Mouse (Mus musculus) limb, embryonic 11.5 days (tissue): ENCODE measurements around the gene Cemip. TPM values are rescaled to one million over a fixed set of nuclear protein-coding genes. Genes with fewer than 3 reads are reported as not detected.

Source experiments
- ATAC-seq: fragments of 200-750 bp; cut with Nextera tagmentation; 2 replicates; pipeline ENCODE4 v1.8.0; 2017; ENCODE audit warnings: low read depth; ENCODE audit not compliant: insufficient number of reproducible peaks, low FRiP score, low TSS enrichment
- DNase-seq: peaks from one replicate; pipeline ENCODE4 v3.0.0-alpha.2; 2015; ENCODE audit warnings: low spot score
- H3K27ac ChIP-seq: fragments of 300-500 bp; sonication (generic); replicated peaks from 2 replicates; pipeline ENCODE4 v1.5.1; 2014; ENCODE audit warnings: low read depth, mild to moderate bottlenecking, low read length
- H3K27me3 ChIP-seq: fragments of 300-500 bp; sonication (generic); 2 replicates; pipeline ENCODE4 v1.6.1; 2014; ENCODE audit warnings: mild to moderate bottlenecking, low read length, mixed read lengths; ENCODE audit not compliant: control insufficient read depth, insufficient read depth
- H3K36me3 ChIP-seq: fragments of 300-500 bp; sonication (generic); 2 replicates; pipeline ENCODE4 v1.6.1; 2014; ENCODE audit warnings: mild to moderate bottlenecking, low read length, moderate library complexity, mixed read lengths; ENCODE audit not compliant: control insufficient read depth, insufficient read depth
- H3K4me1 ChIP-seq: fragments of 300-500 bp; sonication (generic); 2 replicates; pipeline ENCODE4 v1.6.1; 2014; ENCODE audit warnings: low read length, mixed read lengths; ENCODE audit not compliant: control insufficient read depth, insufficient read depth
- H3K4me2 ChIP-seq: fragments of 300-500 bp; sonication (generic); 2 replicates; pipeline ENCODE4 v1.6.1; 2014; ENCODE audit warnings: low read depth, mild to moderate bottlenecking, moderate library complexity; ENCODE audit not compliant: severe bottlenecking
- H3K4me3 ChIP-seq: fragments of 300-500 bp; sonication (generic); 2 replicates; pipeline ENCODE4 v1.5.1; 2014; ENCODE audit warnings: low read depth, low read length
- H3K9ac ChIP-seq: fragments of 300-500 bp; sonication (generic); 2 replicates; pipeline ENCODE4 v1.6.1; 2014; ENCODE audit warnings: mild to moderate bottlenecking, low read length
- H3K9me3 ChIP-seq: fragments of 300-500 bp; sonication (generic); 2 replicates; pipeline ENCODE4 v1.6.1; 2016; ENCODE audit warnings: low read length; ENCODE audit not compliant: control insufficient read depth
- WGBS: fragments of 180-500 bp; shearing (Covaris S2); extraction: QIAGEN DNeasy Blood & Tissue Kit; methylation state at CpG from one replicate; pipeline ENCODE4 v1.1.7; 2014; 5-methylcytosine and 5-hydroxymethylcytosine counted together
- polyA plus RNA-seq: library from polyadenylated mRNA; unstranded; fragments of >200 nt; fragmentation: Nextera tagmentation; extraction: Ambion mirVana; gene quantifications from 2 replicates; pipeline ENCODE4 v1.2.1, GENCODE M21; 2014

Cemip gene
- polyA plus RNA-seq, 1 experiment from 2014 or later = not detected

DNA sequence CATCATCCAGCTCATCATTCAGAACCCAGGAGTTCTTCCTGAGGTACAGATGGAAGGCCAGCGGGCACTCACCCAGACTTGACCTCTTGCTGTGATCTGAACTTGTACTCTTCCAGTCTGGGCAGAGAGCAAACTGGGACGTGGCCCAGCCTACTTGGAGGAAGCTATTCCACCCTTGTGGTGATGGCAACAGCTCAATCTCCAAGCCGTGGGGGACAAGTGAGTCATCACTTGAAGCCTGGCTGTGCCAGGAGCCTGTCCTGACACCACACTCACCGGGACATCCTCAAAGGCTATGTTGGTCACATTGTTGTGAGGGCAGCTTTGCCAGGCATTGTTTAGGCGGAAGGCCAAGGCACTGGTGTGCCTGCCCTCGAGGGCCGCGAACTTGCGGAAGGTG lies 133.8 kb downstream of the Cemip start:
- no peak overlapping the region for H3K27ac ChIP-seq
- no peaks in the 10 kb centered on the region for H3K4me1 ChIP-seq
- no peak overlapping the region for H3K4me3 ChIP-seq
- WGBS = 87% methylated on average over 9 of the region's 9 CpGs
- no peaks in the 10 kb centered on the region for H3K27me3 ChIP-seq
- no peak overlapping the region for H3K4me2 ChIP-seq
- H3K9me3 ChIP-seq = no peaks in the 10 kb centered on the region
- no peak overlapping the region for H3K9ac ChIP-seq
- DNase-seq = no peak
- no peak for ATAC-seq
- H3K36me3 ChIP-seq = no peaks in the 10 kb centered on the region

DNA sequence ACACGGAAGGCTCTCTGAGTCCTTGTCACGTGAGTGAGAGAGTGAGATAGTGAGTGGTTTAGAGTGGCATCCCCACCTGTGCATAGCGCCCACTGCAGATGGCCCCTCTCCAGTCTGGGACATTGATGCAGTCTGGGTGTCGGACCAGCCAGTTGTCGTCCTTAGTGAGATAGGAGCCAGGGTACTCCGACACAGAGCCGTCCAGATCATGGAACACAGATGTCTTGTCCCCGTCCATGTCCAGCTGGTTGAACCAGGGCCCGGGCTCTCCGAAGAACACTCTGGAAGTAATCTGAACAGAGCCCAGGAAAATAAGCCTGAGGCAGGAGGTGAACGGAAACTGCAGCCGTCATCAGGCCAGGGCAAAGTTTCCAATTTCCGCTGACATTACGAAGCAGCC lies 135.0 kb downstream of the Cemip start:
- no peaks in the 10 kb centered on the region for H3K36me3 ChIP-seq
- DNase-seq = no peak
- no peak overlapping the region for H3K27ac ChIP-seq
- H3K4me3 ChIP-seq = no peak overlapping the region
- no peak overlapping the region for H3K9ac ChIP-seq
- H3K27me3 ChIP-seq = no peaks in the 10 kb centered on the region
- H3K4me1 ChIP-seq = no peaks in the 10 kb centered on the region
- H3K4me2 ChIP-seq = no peak overlapping the region
- ATAC-seq = no peak
- H3K9me3 ChIP-seq = no peaks in the 10 kb centered on the region
- 86% methylated on average over 14 of the region's 14 CpGs for WGBS

DNA sequence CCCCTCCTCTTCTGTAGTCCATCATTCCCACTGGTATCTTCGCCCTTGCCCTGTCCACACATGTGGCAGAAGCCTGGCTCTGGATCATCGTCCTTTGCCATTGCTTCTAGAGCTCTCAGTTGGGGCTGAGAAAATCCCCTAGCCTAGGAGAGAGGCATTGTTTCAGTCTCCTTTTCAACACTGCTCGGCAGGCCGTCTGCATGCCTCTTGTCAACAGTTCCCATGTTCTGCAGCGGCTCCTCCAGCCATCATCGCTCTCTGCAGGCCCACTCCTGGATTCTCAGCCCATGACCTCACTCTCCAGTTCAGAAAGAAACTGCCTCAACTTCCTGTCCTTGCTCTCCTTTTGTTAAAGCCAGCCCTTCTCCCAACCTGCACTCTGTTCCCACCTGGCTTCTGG lies 136.6 kb downstream of the Cemip start:
- H3K9me3 ChIP-seq = no peaks in the 10 kb centered on the region
- no peak overlapping the region for H3K9ac ChIP-seq
- DNase-seq = no peak
- H3K4me1 ChIP-seq = no peaks in the 10 kb centered on the region
- 87% methylated on average over 6 of the region's 6 CpGs for WGBS
- no peak overlapping the region for H3K4me3 ChIP-seq
- H3K27ac ChIP-seq = no peak overlapping the region
- no peak overlapping the region for H3K4me2 ChIP-seq
- no peaks in the 10 kb centered on the region for H3K36me3 ChIP-seq
- no peaks in the 10 kb centered on the region for H3K27me3 ChIP-seq
- no peak for ATAC-seq

DNA sequence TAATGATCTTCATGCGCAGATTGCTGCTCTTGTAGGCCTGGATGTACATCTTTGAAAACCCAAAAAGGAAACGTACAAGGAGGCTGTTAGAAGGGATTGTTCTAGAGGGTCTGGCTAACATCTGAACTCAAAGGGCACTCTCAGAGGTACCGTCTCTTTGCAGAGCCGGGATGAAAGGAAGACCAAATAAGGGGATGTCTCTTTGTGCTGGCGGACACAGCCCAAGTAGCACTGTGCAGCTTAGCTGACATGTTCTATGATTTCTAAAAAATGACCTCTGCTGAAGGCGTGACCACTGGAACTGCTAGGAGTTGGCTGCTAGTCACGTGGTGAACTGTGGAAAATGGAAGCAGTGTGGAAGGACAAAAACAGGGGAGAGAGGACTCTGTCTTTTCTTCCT lies 137.6 kb downstream of the Cemip start:
- no peaks in the 10 kb centered on the region for H3K27me3 ChIP-seq
- H3K4me1 ChIP-seq = no peaks in the 10 kb centered on the region
- no peak overlapping the region for H3K4me2 ChIP-seq
- ATAC-seq (no peak), DNase-seq (no peak)
- H3K9me3 ChIP-seq = no peaks in the 10 kb centered on the region
- H3K9ac ChIP-seq = no peak overlapping the region
- WGBS = 65% methylated on average over 7 of the region's 7 CpGs
- H3K36me3 ChIP-seq = no peaks in the 10 kb centered on the region
- no peak overlapping the region for H3K27ac ChIP-seq
- H3K4me3 ChIP-seq = no peak overlapping the region

DNA sequence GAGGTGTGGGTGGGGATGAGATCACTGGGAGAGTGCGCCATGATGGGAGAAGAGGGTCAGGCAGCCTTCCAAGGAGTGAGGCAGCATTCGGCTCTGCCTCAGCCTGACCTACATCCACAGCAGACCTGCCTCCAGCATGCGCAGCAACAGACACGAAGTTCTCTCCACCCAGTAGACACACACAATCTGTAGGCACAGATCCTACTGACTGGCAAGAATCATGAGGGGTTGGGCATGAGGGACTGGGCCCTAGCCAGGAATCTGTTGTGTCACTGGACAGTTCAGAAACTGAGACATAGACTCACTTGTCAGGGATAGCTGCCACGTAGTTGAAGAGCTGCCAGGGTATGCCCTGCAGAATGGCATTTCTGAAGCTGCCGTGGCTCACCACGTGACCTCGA lies 144.6 kb downstream of the Cemip start:
- H3K9ac ChIP-seq = no peak overlapping the region
- H3K27me3 ChIP-seq = no peaks in the 10 kb centered on the region
- no peak overlapping the region for H3K4me2 ChIP-seq
- WGBS = 89% methylated on average over 8 of the region's 8 CpGs
- no peak for DNase-seq
- no peak for ATAC-seq
- H3K4me1 ChIP-seq = no peaks in the 10 kb centered on the region
- no peak overlapping the region for H3K27ac ChIP-seq
- no peaks in the 10 kb centered on the region; the same call in 1 of the 2 replicates for H3K9me3 ChIP-seq
- no peaks in the 10 kb centered on the region for H3K36me3 ChIP-seq
- no peak overlapping the region for H3K4me3 ChIP-seq

DNA sequence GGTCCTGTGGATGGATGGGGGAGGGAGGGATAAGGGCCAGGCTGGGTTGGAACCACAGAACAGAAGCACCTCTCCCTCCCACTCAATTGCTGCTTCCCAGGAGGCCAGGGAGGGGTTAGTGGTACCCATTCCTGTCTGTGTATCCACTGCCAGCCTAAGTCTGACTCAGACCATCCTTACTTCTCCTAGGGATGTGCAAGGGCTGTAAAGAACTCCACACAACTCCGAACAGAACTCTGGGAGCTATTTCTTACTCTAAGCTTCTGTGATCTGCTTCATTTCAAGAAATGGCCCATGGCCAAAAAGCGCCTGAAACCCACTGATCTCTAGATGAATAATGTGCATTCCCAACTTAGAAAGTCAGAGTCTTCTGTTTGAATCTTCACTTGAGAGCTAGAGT lies 146.2 kb downstream of the Cemip start:
- H3K9me3 ChIP-seq = no peaks in the 10 kb centered on the region; the same call in 1 of the 2 replicates
- ATAC-seq = no peak
- no peak overlapping the region for H3K27ac ChIP-seq
- H3K27me3 ChIP-seq = no peaks in the 10 kb centered on the region
- H3K4me1 ChIP-seq = no peaks in the 10 kb centered on the region
- H3K36me3 ChIP-seq = no peaks in the 10 kb centered on the region
- 78% methylated on average over 2 of the region's 2 CpGs for WGBS
- H3K4me3 ChIP-seq = no peak overlapping the region
- no peak overlapping the region for H3K9ac ChIP-seq
- no peak overlapping the region for H3K4me2 ChIP-seq
- no peak for DNase-seq

DNA sequence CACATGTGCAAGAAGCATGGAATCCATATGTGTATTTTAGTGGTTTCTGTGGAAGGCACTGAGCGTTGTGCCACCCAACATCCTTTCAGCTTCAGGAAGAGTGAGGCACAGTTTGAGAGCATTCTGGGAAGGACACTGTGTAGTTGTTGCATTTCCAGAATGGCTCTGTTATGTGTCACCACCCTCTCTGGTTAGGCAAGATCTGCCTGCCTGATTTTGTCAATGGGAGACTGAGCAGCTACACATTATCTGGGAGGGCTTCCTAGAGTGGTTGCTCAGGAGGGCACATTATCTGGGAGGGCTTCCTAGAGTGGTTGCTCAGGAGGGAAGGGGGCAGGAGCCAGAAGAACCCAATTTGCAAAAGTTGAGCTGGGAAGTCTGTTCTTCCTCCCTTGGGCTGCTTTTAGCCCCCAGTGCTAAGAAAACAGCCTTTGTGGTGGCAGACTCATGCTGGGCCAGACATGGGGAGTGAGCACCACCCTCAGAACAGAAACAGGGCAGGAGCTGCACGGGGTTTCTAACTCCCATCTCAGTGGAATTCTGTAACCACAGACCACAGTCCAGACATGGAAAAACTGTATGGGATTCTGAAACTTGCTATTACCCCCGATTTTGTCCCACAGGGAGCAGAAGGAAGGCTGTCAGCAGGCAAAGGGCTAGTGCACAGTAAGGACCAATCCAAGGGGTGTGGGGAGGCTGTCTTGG lies 147.1 kb downstream of the Cemip start:
- no peaks in the 10 kb centered on the region for H3K4me1 ChIP-seq
- H3K36me3 ChIP-seq = no peaks in the 10 kb centered on the region
- whole genome bisulfite sequencing = 70% methylated on average over 3 of the region's 3 CpGs
- no peaks in the 10 kb centered on the region for H3K27me3 ChIP-seq
- no peak overlapping the region for H3K9ac ChIP-seq
- DNase-seq (no peak), ATAC-seq (no peak)
- no peaks in the 10 kb centered on the region; the same call in 1 of the 2 replicates for H3K9me3 ChIP-seq
- H3K4me2 ChIP-seq = no peak overlapping the region
- H3K4me3 ChIP-seq = no peak overlapping the region
- no peak overlapping the region for H3K27ac ChIP-seq

DNA sequence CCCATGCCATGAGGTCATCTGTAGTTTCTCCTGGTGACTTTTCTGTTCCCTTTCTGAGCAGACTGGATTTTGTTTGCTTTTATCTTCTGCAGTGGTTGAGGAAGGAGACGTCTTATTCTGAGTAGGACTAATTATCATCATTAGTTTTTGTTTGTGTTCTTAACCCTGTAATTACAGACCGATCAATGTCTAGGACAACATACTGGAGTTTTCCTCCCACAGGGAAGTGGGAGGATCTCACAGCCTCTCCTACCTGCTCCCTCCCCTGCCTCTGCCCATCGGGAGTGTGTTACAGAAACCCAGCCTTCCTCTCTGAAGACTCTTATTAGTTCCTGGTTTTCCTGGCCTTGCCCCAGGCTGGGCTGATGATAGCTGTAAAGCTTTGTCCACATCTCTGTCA lies 164.7 kb downstream of the Cemip start:
- H3K9ac ChIP-seq = no peak overlapping the region
- H3K9me3 ChIP-seq = no peaks in the 10 kb centered on the region
- no peaks in the 10 kb centered on the region for H3K4me1 ChIP-seq
- no peak for ATAC-seq
- H3K27ac ChIP-seq = no peak overlapping the region
- H3K27me3 ChIP-seq = no peaks in the 10 kb centered on the region
- no peaks in the 10 kb centered on the region for H3K36me3 ChIP-seq
- no peak overlapping the region for H3K4me2 ChIP-seq
- WGBS = 44% methylated on average over 3 of the region's 3 CpGs
- H3K4me3 ChIP-seq = no peak overlapping the region
- no peak for DNase-seq

DNA sequence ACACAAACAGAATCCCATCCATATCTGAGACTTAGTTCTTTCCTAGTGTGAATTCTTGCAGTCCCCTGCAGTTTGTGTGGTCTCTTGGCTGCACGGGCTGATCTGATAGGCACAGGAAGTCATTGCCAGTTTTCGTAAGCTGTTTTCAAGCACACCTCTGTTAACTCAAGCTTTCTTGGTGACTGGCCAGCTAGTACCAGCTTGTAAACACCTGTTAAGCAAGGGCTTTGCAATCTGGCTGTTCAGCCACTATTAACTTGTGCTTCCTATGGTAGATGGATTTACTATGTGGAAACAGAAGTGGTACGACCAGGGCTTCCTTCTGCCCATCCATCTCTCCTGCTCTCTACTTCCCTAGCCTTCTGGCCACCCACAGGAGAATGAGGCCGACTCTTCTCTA lies 166.1 kb downstream of the Cemip start:
- no peak overlapping the region for H3K9ac ChIP-seq
- H3K4me1 ChIP-seq = no peaks in the 10 kb centered on the region
- 77% methylated on average over 4 of the region's 4 CpGs for WGBS
- ATAC-seq = no peak
- H3K36me3 ChIP-seq = no peaks in the 10 kb centered on the region
- no peak overlapping the region for H3K4me2 ChIP-seq
- no peak for DNase-seq
- no peaks in the 10 kb centered on the region for H3K9me3 ChIP-seq
- no peaks in the 10 kb centered on the region for H3K27me3 ChIP-seq
- no peak overlapping the region for H3K4me3 ChIP-seq
- H3K27ac ChIP-seq = no peak overlapping the region
